Mouse (Mus musculus): Measurements from ENCODE around the gene Sco1. TPM values are rescaled to one million over a fixed set of nuclear protein-coding genes. Genes with fewer than 3 reads are reported as not detected.
"Not testable (repeated sequence)": the region's sequence is repeated elsewhere in the genome, so short reads cannot be mapped to it uniquely, and the experiment has no call there.

Gene Sco1
- total RNA-seq, 2 experiments from 2014 or later, result 19.7 to 22.1 TPM

DNA sequence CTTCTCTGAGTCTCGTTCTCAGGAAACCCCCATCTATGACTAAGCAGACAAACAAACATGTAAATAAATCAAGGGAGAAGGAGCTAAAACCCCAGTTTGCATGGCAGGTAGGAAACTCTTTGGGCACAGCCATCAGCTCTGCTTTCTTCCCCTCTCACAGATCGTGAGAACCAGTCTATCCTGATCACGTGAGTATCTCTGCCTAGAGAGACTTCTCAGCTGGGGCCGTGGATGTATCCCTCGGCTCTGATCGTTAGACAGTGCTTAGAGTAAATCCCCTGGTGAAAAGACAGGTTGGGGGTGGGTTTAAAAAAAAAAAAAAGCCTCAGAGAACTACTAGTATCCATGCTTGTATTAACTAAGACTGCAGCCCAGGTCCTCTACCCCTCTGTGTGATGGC lies 30.8 kb downstream of the Sco1 start:
- DNase-seq (ENCODE audit: low spot score in 2 of 2), result no peak

DNA sequence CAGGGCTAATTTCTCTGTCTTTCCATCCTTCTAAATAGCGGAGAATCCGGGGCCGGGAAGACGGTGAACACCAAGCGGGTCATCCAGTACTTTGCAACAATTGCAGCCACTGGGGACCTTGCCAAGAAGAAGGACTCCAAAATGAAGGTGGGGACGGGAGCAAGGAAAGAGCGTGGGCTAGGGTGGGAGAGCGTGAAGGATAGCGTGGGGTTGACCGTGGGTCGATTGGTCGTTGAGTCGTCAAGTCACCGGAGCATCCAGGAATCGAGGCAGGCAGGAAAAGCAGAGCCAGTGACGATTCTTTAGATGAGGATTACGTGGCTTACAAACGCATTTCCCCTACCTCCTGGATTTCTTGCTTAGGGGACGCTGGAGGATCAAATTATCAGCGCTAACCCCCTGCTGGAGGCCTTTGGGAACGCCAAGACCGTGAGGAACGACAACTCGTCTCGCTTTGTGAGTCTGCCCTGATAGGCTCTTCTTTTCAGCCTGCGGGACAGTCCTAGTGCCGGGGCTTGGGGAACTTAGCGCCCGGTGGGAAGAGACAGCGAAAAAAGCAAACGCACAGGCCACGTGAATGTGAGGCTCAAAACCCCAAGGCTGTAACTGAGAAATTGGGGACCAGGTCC lies 31.4 kb downstream of the Sco1 start:
- no peak for DNase-seq (ENCODE audit: low spot score in 2 of 2)

DNA sequence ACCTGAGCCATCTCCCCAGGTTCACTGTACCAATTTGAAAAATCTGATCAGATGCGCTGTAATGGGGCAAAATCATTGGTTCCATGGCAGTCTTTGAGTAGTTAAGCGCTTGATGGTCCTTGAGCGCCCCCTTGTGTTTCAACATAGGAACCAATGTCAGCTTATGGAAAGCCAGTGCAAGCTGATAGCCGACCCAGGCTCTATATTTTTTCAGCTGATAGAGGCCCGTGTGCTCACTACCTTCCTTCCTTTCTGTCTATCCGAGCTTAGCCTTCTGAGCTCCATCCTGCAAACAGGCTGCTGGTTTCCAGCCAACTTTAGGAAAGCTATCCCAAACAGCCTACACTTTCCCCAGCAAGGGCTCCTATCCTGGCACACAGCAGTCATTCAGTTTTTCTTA lies 33.0 kb downstream of the Sco1 start:
- peak; percentile 58 to 72 for DNase-seq (ENCODE audit: low spot score in 2 of 2)

DNA sequence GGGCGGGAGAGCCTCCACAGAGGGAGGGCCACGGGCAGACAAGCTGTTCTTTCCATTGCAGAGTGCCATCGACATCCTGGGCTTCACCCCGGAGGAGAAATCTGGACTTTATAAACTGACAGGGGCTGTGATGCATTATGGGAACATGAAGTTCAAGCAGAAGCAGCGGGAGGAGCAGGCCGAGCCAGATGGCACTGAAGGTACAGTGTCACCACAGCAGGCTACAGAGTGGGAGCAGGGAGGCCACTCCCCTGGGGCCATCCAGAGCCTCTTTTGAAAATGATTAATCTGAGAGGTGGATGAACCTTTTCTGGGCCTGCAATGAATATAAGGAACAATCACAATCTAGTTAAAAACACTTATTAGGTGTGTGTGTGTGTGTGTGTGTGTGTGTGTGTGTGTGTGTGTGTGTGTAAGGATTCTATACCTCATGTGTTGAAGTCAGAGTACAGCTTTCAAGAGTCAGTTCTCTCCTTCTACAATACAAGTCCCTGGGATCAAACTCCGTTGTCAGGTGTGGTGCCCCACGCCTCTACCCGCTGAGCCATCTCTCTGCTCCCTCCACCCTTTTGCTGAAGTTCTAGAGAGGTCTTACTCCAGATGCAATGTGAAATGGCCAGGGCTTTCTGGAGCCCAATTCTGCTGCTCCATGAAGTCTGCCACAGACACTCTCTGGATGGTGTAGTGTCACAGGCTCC lies 34.1 kb downstream of the Sco1 start:
- DNase-seq (ENCODE audit: low spot score in 2 of 2), result no peak

DNA sequence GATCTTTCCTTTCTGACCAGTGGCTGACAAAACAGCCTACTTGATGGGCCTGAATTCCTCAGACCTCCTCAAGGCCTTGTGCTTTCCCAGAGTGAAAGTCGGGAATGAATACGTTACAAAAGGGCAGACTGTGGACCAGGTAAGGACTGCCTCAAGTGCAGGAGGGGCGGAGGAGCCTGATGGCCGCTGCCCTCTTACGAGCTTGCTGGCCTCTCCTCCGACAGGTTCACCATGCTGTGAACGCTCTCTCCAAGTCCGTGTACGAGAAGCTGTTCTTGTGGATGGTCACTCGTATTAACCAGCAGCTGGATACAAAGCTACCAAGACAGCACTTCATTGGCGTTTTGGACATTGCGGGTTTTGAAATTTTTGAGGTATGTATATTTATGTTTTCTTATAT lies 34.8 kb downstream of the Sco1 start:
- DNase-seq (ENCODE audit: low spot score in 2 of 2), result no peak

DNA sequence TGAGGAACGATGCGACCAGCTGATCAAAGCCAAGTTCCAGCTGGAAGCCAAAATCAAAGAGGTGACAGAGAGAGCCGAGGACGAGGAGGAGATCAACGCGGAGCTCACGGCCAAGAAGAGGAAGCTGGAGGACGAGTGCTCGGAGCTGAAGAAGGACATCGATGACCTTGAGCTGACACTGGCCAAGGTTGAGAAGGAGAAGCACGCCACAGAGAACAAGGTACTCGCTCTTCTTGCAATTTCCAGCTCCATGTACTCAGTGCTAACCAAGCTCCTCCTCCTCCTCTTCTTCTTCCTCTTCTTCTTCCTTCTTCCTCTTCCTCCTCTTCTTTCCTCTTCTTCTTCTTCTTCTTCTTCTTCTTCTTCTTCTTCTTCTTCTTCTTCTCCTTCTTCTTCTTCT lies 39.9 kb downstream of the Sco1 start:
- DNase-seq (ENCODE audit: low spot score in 2 of 2), result not testable (repeated sequence)

DNA sequence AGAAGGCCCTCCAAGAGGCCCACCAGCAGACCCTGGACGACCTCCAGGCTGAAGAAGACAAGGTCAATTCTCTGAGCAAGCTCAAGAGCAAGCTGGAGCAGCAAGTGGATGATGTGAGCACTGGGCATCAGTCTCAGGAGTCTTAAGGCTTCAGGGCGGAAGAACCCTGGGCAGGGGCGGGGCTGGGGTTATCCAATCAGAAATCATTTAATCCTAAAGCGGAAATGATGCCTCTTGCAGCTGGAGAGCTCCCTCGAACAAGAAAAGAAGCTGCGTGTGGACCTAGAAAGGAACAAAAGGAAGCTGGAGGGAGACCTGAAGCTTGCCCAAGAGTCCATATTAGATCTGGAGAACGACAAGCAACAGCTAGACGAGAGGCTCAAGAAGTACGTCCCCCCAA lies 40.7 kb downstream of the Sco1 start:
- no peak for DNase-seq (ENCODE audit: low spot score in 2 of 2)

DNA sequence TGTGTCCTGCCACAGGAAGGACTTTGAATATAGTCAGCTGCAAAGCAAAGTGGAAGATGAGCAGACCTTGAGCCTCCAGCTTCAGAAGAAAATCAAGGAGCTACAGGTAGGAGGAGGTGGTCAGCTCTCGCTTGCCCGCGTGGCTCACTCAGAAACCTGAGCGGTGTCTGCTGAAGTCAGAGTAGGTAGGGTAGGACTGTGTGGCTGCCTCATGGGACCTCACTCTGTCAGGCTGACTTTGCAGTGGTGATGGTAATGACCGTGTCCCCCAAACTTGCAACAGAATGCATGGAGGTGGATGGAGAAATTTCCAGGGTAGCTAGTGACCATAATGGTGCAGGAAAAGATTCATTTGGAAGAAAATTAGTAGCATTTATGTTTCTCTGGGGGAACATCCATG lies 41.2 kb downstream of the Sco1 start:
- no peak for DNase-seq (ENCODE audit: low spot score in 2 of 2)

DNA sequence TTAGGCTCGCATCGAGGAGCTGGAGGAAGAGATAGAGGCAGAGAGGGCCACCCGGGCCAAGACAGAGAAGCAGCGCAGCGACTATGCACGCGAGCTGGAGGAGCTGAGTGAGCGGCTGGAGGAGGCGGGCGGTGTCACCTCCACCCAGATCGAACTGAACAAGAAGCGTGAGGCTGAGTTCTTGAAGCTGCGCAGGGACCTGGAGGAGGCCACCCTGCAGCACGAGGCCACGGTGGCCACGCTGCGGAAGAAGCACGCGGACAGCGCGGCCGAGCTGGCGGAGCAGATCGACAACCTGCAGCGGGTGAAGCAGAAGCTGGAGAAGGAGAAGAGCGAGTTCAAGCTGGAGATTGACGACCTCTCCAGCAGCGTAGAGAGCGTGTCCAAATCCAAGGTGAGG lies 42.0 kb downstream of the Sco1 start:
- DNase-seq (ENCODE audit: low spot score in 2 of 2), result no peak

DNA sequence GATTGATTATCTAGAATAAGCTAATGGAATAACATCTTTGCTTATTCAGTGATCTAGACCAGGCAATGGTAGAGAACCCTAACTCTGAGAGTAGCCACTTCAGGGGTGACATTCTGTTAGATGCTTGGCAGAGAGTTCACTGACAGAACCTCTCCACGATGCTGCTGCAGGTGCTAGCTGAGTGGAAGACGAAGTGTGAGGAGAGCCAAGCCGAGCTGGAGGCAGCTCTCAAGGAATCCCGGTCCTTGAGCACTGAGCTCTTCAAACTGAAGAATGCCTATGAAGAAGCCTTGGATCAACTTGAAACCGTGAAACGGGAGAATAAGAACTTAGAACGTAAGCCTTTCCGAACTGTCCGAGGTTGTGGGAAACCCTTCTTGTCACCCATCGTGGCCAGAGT lies 45.2 kb downstream of the Sco1 start:
- no peak for DNase-seq (ENCODE audit: low spot score in 2 of 2)

DNA sequence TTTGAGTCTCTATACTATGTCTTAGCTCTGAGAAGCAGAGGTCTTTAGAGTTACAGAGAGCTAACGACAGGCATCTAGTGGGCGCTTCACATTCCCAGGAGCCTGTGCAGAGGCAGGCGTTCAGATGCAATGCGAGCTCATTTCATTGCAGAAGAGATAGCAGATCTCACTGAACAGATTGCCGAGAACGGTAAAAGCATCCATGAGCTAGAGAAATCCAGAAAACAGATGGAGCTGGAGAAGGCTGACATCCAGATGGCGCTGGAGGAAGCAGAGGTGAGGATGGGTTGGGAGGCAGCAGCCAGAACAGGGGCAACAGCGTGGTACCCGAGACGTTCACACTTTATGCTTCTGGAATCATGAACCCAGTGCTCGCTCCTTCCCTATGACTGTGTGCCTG lies 46.0 kb downstream of the Sco1 start:
- DNase-seq (ENCODE audit: low spot score in 2 of 2), result no peak

DNA sequence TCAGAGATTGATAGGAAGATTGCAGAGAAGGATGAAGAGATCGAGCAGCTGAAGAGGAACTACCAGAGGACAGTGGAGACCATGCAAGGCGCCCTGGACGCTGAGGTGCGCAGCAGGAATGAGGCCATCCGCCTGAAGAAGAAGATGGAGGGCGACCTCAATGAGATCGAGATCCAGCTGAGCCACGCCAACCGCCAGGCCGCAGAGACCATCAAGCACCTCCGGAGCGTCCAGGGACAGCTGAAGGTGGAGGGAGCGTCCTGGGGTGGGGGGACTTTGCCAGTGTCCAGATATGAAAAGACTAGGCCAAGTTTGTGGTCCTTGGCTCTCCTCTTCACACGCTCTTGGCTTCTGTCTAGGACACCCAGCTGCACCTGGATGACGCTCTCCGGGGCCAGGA lies 46.8 kb downstream of the Sco1 start:
- no peak for DNase-seq (ENCODE audit: low spot score in 2 of 2)

DNA sequence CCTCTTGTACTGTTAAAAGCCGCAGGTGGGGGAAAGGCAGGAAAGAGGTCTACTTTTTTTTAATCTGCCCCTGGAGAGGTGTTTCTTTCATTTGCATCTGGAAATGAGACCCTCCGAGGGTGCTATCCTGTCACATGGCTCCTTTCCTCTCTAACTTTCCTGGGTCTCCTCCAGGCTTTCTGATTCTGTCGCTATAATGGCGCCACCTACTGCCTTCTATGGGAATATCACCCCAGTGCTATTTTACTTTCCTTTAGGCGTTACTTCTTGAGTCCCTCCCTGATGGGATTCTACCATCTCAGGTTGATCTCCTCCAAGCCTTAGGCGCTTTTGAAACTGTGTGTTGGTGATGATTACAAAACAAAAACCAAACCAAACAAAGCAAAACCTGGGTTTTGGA lies 47.7 kb downstream of the Sco1 start:
- peak in 1 of 2 experiments; percentile 16 for DNase-seq (ENCODE audit: low spot score in 2 of 2)

DNA sequence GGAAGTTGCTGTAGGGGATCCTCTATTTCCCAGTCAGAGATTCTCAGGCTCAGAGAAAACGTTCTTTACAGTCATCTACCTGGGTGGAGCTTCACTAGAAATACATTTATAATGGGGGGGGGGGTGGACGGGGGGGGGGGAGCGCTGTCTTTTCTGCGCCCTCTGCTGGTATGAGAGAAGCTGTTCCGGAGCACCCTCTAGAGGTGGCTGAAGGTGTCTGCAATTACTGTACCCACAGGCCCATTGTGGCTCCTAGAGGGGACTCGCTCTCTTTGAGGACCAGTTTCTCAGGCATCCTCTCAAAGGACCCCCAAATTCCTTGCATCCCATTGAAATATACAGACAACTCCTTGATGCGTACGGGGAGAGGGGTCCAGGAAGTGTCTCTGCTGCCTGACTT lies 49.2 kb downstream of the Sco1 start:
- peak; percentile 37 to 47 for DNase-seq (ENCODE audit: low spot score in 2 of 2)

DNA sequence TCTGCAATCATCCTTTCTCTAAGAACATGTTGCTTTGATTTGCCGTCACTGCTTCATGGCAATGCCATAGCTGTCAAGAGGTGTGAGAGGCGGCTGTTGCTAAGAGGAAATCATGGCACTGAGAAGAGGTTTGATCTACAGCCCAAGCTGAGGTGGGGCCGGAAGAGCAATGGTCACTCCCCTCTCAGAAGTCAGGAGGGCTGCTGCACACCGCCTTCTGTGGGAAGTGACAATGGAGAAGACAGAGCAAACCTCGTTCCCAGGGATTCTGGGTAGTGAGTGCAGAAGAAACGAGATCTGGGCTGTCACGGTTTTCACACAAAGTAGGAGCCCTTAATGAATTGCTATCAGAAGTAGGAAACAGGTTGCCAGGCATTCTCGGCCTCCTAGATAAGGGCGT lies 50.8 kb downstream of the Sco1 start:
- no peak for DNase-seq (ENCODE audit: low spot score in 2 of 2)

DNA sequence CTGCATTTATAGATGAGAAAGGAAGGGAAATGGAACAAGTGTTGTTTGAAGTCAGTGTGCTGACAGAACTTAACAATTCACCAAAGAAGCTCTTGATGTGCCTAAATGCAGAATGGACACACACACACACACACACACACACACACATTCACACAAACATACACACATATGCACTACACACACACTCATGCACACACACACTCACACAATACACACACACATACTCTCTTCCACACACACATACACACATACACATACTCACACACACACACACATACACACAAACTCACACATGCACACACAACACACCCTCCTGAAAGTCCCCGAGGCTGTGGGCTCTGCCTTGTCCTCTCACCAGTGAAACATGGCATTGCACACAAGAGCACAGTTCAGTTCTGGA lies 51.8 kb downstream of the Sco1 start:
- DNase-seq (ENCODE audit: low spot score in 2 of 2), result no peak

DNA sequence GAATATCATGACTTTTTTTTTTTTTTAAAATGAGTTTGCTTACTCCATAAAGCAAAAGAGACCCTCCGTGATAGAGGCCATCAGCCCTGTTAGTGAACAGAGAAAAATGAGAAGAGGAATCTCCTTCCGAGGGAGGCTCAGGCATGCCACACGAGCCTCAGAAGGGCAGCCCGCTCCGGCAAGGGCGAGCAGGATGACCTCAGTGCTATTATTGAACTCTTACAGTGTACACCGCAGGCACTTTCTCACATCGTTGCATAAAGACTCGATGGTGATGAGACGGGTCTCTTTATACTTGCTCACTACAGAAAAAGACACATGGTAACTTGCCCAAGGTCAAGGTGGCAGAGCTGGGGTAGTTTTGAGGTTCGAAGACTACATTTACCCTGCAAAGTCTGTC lies 52.2 kb downstream of the Sco1 start:
- no peak for DNase-seq (ENCODE audit: low spot score in 2 of 2)

DNA sequence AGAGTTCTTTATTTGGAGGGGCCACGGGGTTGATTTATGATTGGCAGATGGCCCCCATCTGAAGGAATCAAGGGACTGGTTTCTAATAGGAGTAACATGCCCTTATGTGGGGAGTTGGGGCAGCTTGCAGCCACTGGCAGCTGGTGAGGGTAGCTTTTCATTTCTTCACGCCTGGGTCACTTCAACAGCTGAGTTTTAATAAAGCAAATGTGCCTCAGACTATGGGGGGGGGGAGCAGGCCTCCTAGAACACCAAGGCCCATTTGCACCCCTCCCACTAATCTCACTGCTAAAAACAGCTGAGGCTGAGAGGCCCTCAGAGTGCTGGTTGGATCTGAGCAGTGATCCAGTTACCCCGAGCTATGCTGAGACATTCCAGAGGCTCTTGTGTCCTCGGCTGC lies 53.2 kb downstream of the Sco1 start:
- DNase-seq (ENCODE audit: low spot score in 2 of 2), result no peak

DNA sequence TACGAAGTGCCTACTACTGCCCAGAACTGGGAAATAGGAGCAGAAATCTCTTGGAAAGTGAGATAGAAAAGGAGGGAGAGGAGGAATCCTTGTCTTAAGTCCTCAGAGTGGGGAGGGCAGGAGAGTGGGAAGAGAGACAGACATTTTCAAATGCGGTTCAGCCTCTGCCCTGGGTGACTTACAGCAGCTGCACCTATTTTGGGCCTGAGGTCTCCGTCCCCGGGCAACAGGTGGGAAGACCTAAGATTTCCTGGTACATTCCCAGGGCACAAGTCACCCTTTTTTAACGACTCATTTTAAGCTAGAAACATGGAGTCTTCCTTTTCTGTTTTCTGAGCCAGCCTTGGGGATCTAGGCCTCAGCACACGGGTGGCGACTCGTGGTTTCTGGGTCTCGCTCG lies 54.5 kb downstream of the Sco1 start:
- no peak for DNase-seq (ENCODE audit: low spot score in 2 of 2)

DNA sequence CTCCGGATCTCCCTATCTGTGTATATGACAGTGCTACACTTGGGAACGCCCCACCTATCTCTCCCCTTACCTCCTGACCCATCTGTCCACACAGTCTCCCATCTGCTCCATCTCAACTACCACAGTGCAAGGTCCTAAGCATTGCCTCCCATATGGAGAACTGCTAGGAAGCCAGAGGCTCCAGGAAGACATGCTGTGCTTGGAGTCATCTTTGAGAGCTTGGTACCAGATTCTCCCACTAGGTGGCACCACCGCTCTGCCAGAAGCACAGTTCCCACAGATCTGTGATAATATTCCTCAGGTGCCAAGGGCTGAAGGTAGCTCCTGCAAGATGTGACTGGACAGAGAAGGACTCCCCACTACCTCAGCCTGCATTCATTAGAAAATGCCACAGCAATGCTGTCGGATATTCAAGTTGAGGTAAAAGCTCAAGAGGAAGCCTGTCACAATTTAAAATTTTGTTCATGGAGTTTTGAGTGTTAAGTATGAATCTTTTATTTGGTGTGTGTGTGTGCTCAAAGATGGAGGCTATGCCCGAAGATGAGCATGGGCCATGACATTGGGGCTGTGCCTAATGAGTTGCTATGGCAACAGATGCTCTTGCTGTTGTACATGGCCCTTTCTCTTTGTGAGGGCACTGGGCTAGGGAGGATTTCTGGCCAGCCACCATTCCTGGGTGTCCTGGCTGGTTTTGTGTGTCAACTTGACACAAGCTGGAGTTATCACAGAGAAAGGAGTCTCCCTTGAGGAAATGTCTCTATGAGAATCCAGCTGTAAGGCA lies 57.9 kb downstream of the Sco1 start:
- peak; percentile 71 to 76 for DNase-seq (ENCODE audit: low spot score in 2 of 2)

DNA sequence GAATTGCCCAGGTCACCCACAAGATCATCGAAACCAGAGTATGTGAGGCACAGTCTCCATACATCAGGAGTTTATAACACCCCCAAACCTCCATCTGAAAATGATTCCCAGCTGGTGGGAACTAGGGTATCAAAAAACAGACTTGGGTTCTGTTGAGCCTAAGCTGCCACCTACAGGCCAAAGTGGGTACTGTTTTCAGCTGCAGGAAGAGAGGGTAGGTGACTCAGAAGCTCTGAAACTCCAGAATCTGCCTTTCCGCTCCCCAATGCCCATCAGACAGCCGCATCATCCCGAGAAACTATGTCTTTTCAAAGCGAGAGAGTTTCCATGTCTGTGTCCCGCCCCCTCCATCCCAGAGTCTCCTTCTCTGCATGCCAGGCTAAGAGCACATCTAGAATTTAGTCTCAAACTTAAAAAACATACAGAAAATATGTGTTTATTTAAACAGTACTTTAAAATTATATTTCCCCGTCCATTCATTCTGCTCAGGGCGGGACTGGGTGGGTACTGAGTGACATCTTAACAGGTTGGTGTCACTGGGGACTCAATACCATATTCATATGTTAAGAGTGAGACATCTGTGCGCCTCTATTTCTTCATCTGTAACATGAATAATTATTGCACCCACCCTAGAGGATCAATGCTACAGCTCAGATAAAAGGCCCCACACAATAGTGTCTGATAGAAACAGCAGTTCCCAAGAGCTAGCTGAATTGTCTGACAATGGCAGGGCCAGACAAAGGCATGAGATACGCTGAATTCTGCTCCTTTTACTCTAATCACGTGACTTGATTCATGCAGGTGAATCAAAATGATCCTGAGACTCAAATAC lies 59.8 kb downstream of the Sco1 start:
- DNase-seq (ENCODE audit: low spot score in 2 of 2), result peak; percentile 67 to 71

DNA sequence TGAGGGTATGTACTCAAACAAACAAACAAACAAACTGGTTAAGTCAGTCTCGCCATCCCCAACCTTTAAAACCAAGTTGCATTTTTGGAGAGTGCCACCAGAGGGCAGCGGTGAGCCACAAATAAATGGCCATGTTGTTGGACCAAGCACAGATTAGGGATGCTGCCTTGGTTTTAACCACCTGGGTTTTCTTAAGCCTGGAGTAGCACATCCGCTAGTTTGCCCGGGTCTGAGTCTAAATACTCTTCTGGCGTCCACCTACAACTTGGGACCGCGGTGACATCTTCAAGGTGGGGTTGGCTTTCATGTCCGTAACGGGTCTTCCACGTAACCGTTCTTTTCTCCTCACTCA lies 60.4 kb downstream of the Sco1 start:
- DNase-seq (ENCODE audit: low spot score in 2 of 2), result peak; percentile 68 to 76

All from adrenal gland, adult 18-20 months (tissue).